Mouse (Mus musculus) C2C12 (cell line): ENCODE measurements at regions not wholly inside any gene's neighbourhood (a gene's known extent, or its start where the extent isn't known, plus 50 kb on each side); places are given as distances from the start of the nearest gene placed in this dataset.

ENCODE experiments used
- H3K27me3 ChIP-seq: one replicate; pipeline ENCODE4 v1.6.1; 2011; ENCODE audit not compliant: control insufficient read depth, insufficient read depth, insufficient read length
- H3K36me3 ChIP-seq: one replicate; pipeline ENCODE4 v1.6.1; 2011; ENCODE audit not compliant: control insufficient read depth, insufficient read depth
- H3K4me3 ChIP-seq: one replicate; pipeline ENCODE4 v1.5.1; 2011; ENCODE audit warnings: mild to moderate bottlenecking, control low read depth; ENCODE audit not compliant: poor library complexity, insufficient read depth, severe bottlenecking
- H3K79me2 ChIP-seq: one replicate; pipeline ENCODE4 v1.6.1; 2011; ENCODE audit not compliant: control insufficient read depth, insufficient read depth
- H3K79me3 ChIP-seq: one replicate; pipeline ENCODE4 v1.6.1; 2011; ENCODE audit warnings: low read depth, control low read depth
- H3ac ChIP-seq: one replicate; pipeline ENCODE3; 2011; ENCODE audit warnings: low read depth; ENCODE audit not compliant: control insufficient read depth, insufficient read length
- CEBPB ChIP-seq: IDR thresholded peaks from one replicate; pipeline ENCODE4 v1.6.1; 2011; ENCODE audit warnings: low read depth, mild to moderate bottlenecking, control low read depth, moderate library complexity
- CTCF ChIP-seq: IDR thresholded peaks from one replicate; pipeline ENCODE4 v1.5.1; 2011; ENCODE audit not compliant: control insufficient read depth, insufficient read depth, insufficient read length
- FOSL1 ChIP-seq: IDR thresholded peaks from one replicate; pipeline ENCODE4 v1.8.0; 2011; ENCODE audit warnings: mild to moderate bottlenecking, low read length; ENCODE audit not compliant: poor library complexity, insufficient read depth, severe bottlenecking
- MAX ChIP-seq: IDR thresholded peaks from one replicate; pipeline ENCODE4 v1.6.1; 2011; ENCODE audit warnings: mild to moderate bottlenecking, control low read depth
- MYOD1 ChIP-seq: IDR thresholded peaks from one replicate; pipeline ENCODE4 v1.6.1; 2011; ENCODE audit warnings: low read depth; ENCODE audit not compliant: control insufficient read depth, insufficient read length
- MYOG ChIP-seq: IDR thresholded peaks from one replicate; pipeline ENCODE4 v1.6.1; 2011; ENCODE audit not compliant: control insufficient read depth, insufficient read length; ENCODE audit errors: extremely low read depth
- USF1 ChIP-seq: IDR thresholded peaks from one replicate; pipeline ENCODE4 v1.6.1; 2011; ENCODE audit warnings: low read depth, mild to moderate bottlenecking, control low read depth, moderate library complexity

- Histone ChIP-seq H3K4me3 (no peak overlapping the region), H3K79me2 (no peaks in the 10 kb centered on the region), H3ac (no peak overlapping the region), H3K79me3 (no peaks in the 10 kb centered on the region), H3K36me3 (no peaks in the 10 kb centered on the region), H3K27me3 (no peaks in the 10 kb centered on the region)
- TF ChIP-seq FOSL1: no peak
- no peak for TF ChIP-seq USF1
- no peak for TF ChIP-seq MAX
- TF ChIP-seq CEBPB: no peak
- TF ChIP-seq MYOD1: no peak
- TF ChIP-seq CTCF: no peak
- no peak for TF ChIP-seq MYOG
These were observed 208.1 kb upstream of the Ercc4 start for GRCm38 (mm10) chr16:12901096-12901995.

DNA sequence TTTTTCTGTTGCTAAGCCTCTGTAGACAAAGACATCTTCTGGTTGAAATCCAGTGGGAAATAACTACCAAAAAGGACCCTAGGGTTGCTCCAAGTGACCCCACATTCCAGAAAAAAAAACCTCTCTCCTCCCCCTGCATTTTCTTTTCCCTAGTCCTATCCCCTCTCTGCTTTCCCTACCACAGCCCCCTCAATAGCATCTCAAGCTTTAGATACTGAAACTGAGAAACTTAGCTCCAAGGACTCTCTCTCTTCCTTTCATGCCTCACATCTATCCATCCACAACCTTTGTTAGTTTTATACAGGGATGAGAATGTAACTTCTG lies 207.5 kb upstream of the Ercc4 start:
- Histone ChIP-seq H3ac (no peak overlapping the region), H3K36me3 (no peaks in the 10 kb centered on the region), H3K79me3 (no peaks in the 10 kb centered on the region), H3K79me2 (no peaks in the 10 kb centered on the region), H3K27me3 (no peaks in the 10 kb centered on the region), H3K4me3 (no peak overlapping the region)
- TF ChIP-seq MAX (no peak), MYOG (no peak), FOSL1 (no peak), CTCF (no peak), USF1 (no peak), CEBPB (no peak), MYOD1 (no peak)

DNA sequence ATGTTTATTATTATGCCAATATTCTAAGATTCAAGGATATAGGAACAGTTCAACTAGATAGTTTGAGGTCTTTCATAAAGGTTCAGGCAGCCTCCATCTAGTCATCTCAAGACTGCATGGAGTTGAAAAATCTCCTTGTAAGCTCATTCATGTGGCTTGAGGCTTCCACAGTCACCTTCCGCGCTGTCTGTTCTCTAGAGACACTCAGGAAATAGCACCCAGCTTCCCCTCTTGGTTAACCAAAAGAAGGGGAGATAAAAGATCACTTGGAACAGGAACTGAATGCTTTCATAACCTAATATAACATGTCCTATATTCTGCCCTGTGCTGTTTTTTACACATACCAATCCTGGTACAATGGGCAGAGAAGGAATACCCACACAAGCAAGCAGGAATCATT lies 206.3 kb upstream of the Ercc4 start:
- Histone ChIP-seq H3K27me3 (no peaks in the 10 kb centered on the region), H3K4me3 (no peak overlapping the region), H3ac (no peak overlapping the region), H3K79me2 (no peaks in the 10 kb centered on the region), H3K79me3 (no peaks in the 10 kb centered on the region), H3K36me3 (no peaks in the 10 kb centered on the region)
- TF ChIP-seq USF1 (no peak), FOSL1 (no peak), MAX (no peak), CEBPB (no peak), MYOG (no peak), CTCF (no peak)

DNA sequence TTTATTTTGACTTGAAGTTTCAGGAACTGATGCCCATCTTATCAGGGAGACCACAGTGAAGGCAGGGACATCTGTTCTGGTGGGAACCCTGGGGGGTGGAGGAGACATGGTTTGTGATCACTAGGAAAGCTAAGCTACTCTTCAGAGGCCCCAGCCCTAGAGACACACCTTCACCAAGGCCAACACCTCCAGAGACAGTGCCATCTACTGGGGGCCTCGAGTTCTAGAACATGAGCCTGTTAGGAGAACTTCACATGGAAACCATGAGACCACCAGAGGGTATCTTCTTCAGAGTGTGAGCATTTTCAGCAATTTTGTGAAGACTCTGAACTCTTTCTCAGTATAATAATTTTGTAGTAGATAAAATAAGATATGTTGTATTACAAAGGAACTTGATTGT lies 204.5 kb upstream of the Ercc4 start:
- no peak overlapping the region for H3ac ChIP-seq
- H3K79me3 ChIP-seq: no peaks in the 10 kb centered on the region
- H3K79me2 ChIP-seq: no peaks in the 10 kb centered on the region
- no peaks in the 10 kb centered on the region for H3K27me3 ChIP-seq
- no peak overlapping the region for H3K4me3 ChIP-seq
- no peaks in the 10 kb centered on the region for H3K36me3 ChIP-seq
- TF ChIP-seq CEBPB: no peak
- TF ChIP-seq CTCF: no peak
- TF ChIP-seq MAX: no peak
- no peak for TF ChIP-seq FOSL1
- no peak for TF ChIP-seq USF1
- TF ChIP-seq MYOD1: no peak
- no peak for TF ChIP-seq MYOG

DNA sequence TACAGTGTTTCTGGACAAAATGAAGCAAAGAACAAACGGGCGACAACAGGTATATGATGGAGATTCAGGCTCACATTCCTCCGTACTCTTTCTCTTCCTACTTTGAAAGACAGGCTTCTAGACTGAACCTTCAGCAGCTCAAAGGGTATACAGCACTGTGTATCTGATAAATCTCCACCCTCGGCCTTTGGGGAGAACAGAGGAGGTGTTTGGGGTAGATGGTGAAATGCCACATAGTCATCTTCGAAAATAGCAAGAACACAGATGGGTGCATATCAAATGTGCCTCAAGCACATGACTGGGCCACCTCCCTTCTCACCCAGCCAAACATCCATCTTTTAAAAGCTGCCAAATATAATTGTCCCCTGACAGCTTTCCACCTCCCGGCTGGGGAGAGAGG lies 184.8 kb upstream of the Ercc4 start:
- Histone ChIP-seq H3ac (no peak overlapping the region), H3K27me3 (peaks cover 4% of the 10 kb centered on the region), H3K79me3 (no peaks in the 10 kb centered on the region), H3K79me2 (no peaks in the 10 kb centered on the region), H3K4me3 (no peak overlapping the region), H3K36me3 (no peaks in the 10 kb centered on the region)
- no peak for TF ChIP-seq CTCF

GRCm38 (mm10) chr16:12925931-12926330 lies 183.6 kb upstream of the Ercc4 start:
- H3ac ChIP-seq: no peak overlapping the region
- H3K27me3 ChIP-seq: peaks cover 6% of the 10 kb centered on the region
- no peaks in the 10 kb centered on the region for H3K36me3 ChIP-seq
- TF ChIP-seq MAX (no peak), USF1 (no peak), MYOD1 (no peak), MYOG (no peak), CTCF (no peak), FOSL1 (no peak), CEBPB (no peak)
- H3K79me2 ChIP-seq: no peaks in the 10 kb centered on the region
- H3K79me3 ChIP-seq: no peaks in the 10 kb centered on the region
- no peak overlapping the region for H3K4me3 ChIP-seq
